Mouse (Mus musculus) CD4-positive, CD25-positive, alpha-beta regulatory T cell, adult 2 months (primary cell): ENCODE data around the gene Mtch1.
"Not testable (repeated sequence)": the region's sequence is repeated elsewhere in the genome, so short reads cannot be mapped to it uniquely, and the experiment has no call there.

ENCODE experiments used
- DNase-seq: peaks from one replicate; pipeline ENCODE4 v3.0.0-alpha.2; 2012; ENCODE audit warnings: low read depth, low spot score

The Mtch1 gene

DNA sequence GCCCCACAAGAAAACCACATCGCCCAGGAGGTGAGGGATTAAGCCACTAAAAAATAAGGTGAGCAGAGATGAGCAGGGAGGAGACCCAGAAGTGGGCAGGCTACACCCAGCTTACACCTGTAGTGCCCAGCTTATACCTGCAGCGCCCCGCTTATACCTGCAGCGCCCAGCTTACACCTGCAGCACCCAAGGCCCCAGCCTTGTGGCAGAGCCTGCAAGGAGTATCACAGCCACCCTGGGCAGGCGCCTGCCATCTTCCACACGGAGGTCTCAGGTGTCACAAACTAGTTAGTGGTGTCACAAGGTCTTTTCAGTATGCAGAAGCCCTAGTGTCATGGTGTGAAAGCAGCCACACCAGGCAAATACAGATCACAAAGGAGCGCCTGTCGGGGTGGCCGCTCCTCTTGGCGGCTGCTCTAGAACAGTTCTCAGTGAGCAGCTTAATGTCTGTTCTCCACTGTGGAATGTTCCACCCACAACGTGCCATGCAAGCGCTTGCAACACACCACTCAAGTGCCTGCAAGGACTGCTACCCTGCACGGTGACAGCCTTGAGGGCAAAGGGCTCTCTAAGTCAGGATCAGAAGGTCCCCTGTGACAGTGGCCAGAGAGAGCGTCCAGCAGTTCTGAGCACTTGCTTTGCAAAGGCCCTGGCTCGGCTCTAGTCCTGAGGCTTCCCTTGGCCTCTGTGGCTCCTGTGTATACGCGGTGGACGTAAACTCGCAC is 11.3 kb downstream of the Mtch1 start:
- no peak for DNase-seq

DNA sequence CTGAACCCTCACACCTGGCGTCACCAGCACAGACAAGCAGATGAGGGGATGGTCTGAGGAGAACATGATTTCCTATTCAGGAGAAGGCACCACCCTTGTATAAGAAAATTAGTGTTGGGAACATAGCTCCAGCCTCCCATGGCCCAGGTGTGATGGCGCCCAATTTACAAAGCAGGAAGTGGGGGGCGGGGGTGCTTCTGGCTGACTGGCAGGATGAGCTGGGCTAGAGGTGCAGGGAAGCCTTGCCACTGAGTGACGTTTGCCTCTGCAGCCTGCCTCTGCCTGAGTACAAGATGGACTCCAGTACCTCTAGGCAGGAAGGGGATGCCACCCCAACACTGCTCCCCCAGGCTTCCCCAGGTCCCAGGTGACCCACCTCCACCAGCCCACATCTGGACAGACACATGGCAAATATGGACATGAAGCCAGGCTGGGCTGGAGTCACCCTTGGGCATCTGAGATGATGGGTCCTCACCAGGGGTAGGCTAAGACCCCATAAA is 15.5 kb downstream of the Mtch1 start:
- peak; percentile 38 for DNase-seq

DNA sequence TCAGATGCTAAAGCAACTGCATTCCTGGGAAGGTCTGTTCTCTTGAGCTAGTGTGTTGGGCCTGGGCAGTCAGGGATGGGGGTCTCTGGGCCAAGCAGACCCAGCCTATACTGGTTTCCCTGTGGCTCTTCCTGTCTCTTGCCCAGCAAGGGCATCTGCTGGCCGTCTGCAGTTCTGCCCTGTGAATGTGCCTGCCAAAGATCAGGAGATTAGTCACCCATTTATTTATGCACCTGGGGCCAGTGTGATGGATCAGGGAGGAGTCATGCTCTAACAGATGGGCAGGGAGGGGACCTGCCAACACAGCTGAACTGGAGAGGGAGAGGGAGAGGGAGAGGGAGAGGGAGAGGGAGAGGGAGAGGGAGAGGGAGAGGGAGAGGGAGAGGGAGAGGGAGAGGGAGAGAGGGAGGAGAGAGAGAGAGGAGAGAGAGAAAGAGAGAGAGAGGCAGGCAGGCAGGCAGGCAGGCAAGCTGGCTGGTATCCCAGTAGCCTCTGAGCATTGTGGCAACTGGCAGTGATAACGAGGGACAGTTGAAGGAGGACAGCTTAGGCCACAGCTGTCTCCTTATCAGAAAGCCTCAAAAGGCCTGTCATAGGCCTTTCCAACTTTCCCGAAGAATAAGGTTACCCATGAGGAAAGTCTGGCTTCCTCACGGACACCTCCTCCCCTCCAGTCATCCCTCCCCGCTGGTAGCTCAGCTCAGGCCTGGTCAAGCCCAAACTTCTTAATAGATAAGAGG is 16.9 kb downstream of the Mtch1 start:
- DNase-seq, result no peak

DNA sequence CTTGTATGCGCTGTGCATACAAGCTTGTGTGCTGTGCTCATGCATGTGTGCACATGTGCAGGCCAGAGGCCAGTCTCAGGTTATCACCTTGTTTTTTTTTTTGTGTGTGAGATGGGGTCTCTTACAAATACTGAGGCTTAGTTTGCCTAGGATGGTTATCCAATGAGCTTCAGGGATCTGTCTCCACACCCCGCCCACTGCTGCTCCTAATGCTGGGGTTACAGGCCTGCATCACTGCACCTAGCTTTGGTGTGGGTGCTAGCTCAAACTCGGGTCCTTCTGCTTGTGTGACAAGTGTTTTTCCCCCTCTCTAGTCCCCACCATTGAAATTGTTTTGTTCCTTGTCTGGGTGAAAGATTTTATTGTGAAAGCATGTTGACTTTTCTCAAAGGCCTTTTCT is 17.5 kb downstream of the Mtch1 start:
- no peak for DNase-seq

DNA sequence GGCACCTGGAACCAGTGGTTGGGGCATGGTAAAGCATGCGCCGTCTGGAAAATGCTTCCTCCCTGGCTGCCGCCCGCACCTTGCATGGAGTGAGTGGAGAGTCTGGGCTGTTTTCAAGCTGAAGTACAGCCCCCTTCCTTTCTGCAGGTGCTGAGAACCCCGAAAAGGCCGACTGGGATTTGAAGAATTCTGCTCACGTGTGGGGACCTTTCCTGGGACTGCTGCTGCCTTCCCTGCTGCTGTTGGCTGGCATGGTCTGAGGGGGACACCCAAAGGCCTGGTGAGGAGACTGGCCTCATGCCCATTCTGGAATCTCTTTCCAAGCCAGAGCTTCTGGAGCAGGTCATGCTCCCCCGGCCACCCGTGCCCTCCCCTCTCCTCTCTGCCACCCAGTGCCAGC is 20.0 kb downstream of the Mtch1 start:
- DNase-seq, result no peak

DNA sequence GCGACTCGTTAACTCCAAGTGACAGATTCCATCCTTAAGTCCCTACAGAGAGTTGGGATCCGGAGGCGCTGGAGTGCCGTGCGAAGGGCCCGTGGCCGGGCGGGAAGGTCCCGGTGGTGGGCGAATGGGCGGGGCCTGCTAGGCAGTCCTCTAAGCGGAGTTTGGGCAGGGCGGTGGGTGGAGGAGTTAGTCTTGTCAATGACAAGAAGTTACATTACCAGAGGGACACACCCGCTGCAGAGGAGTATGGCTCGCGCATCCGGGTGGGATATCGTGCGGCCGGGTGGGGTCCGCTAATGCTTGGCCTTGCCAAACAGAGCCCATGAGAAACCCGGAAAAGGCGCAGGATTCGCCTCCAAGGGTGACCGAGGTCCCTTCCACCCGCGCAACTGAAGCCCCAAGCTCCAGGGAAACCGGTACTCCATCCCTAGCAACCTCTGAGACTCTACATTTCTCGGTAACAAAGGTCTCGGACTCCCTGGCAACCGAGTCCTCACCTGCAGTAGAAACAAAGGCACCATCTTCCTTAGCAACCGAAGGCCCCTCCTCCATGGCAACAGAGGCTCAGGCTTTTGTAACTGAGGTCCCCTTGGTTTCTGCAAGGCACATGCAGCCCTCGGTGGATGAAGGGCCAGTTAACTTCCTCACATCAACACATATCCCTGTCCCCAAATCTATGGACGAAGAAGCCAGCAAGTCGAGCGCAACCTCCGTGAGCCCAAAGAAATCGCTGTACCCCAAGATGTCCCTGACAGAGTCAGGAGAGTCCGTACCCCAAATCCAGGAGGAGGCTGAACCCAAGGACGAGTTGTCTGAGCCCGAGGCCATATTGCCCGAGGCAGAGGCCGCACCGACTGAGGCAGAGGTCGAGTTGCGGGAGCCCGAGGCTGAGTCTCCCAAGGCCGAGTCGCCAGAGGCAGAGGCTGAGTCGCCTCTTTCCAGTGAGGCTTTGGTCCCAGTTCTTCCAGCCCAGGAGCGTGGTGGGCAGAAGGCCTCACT is 20.9 kb downstream of the Mtch1 start:
- no peak for DNase-seq

DNA sequence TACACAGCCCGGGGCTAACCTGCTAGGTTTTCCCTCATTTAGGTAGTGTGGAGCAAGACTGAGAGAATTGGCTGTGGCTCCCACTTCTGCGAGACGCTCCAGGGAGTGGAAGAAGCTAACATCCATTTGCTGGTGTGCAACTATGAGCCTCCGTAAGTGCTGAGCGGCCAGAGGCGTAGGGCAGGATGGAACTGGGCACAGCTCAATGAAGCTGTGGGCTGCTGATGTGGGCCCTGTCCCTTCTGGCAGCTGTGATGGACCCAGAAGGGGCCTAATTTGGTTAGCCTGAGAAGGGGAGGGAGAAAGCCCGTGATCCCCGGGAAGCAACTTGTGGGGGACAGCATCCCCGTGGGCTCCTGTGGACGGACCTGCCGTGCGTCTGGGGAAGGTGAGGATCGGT is 21.9 kb downstream of the Mtch1 start:
- no peak for DNase-seq

DNA sequence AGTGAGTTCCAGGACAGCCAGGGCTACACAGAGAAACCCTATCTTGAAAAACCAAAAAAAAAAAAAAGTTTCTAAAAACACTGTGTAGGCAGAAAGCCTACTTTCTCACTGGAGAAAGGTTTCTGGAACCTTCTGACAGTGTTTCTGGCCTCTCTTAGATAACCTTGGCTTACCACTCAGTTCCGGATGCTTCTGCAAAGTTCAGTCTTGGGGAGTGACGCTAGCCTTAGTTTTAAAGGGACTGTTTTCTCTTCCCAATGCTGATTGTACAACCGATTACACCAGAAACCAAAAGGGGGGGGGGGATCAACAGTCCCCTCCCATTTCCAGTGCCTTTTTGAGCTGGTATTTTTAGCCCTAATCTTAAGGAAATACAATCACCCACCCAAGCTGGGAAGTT is 24.1 kb downstream of the Mtch1 start:
- DNase-seq, result no peak

DNA sequence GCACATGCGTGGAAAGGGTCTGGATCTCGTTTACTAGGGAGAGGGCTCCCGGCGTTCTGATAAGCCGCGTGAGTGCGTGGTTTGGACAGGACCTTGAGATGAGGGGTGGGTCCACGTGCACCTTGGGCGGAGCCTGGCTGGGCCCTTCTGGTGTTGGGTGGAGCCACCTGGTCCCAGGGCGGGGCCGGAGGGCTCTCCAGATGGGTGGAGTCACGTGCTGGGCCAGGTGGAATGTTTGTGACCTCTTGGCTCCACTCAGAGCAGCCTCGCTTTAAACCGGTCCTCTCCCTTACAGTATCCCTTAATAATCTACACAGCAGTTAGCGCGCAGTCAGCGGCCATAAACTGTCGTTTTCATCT is 25.2 kb downstream of the Mtch1 start:
- DNase-seq, result no peak

DNA sequence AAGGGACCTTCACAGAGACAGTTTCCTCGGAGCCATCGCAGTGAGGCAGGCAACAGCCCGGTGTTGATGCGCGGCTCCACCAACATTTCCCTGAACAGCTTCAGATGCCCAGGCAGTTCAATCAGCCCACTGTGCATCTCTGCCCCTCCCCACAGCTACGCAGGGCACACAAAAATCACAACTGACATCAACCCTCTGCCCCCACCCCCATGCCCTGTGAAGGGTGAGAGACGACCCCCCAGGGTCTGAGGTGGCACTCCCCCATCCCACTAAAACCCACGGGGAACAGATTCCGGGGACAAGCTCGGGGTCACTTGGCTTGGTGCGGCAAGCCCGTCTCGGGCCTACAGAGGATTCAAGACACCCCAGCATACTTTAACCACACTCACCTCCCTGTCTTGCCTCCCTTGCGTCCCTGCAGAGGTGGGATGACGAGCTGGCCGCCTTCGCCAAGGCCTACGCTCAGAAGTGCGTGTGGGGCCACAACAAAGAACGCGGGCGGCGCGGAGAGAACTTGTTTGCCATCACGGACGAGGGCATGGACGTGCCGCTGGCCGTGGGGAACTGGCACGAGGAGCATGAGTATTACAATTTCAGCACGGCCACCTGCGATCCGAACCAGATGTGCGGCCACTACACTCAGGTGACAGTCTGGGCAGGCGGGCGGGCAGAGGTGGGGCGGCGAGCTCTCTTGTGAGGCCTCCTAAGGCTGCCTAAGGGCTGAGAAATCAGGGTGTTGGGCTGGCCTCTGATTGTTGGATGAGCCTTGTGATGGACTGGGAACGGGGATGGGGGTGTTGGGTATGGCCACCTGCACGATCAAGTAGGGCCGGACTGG is 25.8 kb downstream of the Mtch1 start:
- no peak for DNase-seq

DNA sequence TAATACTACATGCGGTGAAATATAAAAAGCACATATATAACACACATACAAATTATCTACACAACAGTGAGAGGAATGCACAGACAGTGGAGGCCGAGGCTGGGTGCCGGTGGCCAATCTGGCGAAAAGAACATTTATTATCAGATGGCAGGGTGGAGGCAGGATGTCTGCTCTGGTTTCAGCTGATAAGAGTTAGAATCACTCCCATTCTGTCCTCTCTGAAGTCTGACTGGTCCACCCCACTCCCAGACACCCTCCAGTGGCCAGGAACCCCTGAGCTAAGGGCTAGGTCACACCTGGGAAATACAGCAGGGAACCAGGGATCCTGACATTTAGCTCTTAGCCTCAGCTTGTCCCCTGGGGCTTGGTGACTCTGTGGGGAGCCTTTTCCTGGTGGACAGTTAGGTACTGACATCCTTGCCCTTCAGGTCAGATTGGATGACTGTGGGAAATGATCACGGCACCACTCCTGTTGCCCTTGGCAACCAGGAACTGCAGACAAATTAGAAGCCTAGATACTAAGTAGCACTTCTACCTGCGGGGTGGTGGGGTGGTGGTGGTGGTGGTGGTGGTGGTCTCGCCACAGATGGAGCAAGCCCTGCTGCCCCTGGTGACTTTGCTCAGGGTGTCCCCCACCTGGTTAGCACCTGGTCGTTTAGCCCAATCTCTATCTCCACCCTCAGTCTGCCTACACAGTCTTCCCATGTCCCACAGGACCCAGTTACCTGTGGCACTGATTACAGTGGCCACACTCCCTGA is 27.7 kb downstream of the Mtch1 start:
- no peak for DNase-seq

DNA sequence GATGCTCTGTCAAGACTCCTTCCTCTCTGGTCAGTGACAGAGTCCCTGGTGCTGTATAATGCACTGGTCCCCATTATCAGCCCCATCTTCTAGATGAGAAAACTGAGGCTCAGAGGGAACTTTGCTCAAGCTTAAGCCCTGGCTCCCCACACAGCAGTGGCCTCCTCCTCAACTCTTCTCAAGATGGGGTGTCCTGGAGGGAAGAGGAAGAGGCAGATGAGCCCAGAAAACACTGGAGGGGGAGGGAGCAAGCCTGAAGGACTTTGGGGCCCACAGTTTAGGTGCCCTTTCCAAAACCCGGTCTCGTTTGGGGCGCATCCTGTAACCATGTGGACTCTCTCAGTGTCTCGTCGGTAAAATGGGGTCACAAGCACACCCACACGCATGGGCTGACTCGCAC is 28.3 kb downstream of the Mtch1 start:
- no peak for DNase-seq

DNA sequence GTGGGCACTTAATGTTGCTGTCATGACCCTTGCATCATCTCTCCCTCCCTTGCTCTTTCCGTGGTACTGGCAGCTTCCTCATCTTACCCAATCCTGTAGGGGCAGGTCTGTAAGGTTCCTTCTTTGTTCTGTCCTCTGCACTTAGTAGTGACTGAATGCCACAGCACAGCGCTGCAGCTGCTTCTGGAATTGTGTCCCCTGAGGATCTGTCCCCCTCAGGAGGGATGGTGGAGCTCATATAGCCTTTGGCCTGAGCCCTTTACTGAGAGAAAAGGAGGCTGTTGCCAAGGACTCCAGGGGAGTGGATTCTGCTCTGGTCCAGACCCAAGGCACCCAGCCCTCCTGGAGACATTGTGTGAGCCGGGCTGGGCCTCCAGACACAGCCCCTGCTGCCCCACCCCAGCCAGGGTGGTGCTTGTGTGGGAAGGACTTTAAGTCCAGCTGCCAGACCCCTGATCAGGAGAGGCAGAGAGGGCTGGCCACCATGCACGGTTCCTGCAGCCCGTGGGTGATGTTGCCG is 28.9 kb downstream of the Mtch1 start:
- no peak for DNase-seq

DNA sequence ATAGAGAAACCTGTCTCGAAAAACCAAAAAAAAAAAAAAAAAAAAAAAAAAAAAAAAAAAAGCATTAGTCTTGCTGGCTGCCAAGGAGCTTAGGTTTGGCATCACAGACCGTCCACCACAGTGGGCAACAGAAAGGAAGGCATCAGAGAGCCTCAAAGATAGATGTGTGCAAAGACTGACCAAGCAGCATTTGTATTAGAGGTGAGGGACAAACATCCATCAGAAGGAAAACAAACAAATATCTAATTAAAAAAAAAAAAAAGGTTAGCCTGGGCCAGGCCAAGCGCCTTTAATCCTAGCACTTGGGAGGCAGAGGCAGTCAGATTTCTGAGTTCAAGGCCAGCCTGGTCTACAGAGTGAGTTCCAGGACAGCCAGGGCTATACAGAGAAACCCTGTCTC is 30.4 kb downstream of the Mtch1 start, which contains the start of gene Pi16:
Pi16 (plus strand) TSS at position 301 of the 400 bp plus-strand sequence.
- DNase-seq, result not testable (repeated sequence)

DNA sequence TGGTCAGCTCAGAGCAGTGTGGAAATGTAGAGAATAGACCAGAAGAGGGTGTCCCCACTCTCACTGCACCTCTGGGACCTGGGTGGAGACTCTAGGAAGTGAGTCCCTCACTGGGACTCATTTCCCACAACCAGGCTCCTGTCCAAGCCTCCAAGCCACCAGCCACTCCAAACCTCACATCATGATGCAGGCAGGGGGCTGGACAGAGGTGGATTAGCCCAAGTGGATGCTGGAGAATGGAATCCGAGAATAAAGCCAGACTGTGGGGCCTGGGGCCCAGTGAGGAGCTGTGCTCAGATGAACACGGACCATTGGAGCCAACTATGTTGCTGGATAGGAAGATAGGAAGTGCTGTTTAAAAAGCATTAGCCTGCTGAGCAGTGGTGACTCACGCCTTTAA is 30.8 kb downstream of the Mtch1 start:
- DNase-seq, result no peak

DNA sequence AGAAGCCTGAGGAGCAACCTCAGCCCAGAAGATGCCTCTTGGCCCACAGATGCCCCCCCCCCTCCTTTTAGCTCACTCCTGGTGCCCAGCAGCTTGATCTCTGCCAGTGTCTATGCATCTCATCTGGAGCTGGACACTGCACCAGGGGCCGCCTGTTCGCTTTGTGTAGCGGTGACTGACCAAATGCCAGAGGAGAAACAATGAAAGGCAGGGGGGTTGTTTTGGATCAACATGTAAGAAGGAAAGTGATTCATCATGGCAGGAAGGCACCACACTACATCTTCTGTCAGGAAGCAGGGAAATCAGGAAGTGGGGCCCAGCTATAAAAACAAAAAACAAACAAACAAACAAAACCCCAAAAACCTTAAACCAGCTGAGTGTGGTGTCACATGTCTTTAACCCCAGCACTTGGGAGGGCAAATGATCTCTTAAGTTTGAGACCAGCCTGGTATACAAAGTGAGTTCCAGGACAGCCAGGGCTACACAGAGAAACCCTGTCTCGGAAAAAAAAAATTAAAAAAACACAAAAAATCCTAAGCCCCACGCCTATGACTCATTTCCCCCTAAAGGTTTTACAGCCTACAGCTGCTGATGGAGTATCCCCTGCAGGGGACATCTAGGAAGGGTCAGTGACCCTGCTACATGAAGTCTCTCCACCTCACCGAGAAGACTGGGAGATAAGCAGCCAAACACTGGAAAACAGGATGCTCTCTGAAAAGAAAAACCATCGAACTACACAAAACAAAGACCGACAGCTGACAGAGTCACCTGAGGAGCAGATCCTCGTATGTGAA is 31.9 kb downstream of the Mtch1 start:
- DNase-seq, result no peak

DNA sequence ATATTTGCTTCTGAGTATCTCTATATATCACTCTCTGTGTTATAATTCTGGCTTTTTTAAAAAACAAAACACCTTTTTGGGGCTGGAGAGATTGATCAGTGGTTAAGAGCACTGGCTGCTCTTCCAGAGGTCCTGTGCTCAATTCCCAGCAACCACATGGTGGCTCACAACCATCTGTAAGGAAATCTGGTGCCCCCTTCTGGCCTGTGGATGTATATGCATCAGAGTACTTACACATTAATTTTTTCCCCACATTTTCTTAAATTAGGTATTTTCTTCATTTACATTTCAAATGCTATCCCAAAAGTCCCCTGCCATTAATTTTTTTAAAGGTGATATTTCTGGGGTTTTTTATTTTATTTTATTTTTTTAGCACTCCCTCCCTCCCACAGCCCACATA is 34.4 kb downstream of the Mtch1 start:
- peak; percentile 63 for DNase-seq

DNA sequence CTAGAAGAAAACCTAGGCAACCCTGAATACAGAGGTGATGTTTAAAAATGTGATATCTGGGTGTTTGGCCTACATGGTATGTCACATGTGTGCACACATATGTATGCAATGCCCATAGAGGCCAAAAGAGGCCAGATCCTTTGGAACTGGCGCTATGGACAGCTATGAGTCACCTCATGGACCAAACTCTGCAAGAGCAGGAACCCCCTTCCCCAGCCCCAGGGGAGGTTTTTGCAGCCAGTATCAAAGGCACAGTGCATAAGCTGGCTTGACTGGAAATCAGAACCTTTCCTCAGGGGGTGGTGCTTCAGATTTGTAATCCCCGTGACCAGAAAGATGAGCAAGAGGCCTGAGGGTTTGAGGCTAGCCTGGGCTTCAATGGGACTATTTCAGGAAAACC is 35.7 kb downstream of the Mtch1 start:
- DNase-seq, result no peak

DNA sequence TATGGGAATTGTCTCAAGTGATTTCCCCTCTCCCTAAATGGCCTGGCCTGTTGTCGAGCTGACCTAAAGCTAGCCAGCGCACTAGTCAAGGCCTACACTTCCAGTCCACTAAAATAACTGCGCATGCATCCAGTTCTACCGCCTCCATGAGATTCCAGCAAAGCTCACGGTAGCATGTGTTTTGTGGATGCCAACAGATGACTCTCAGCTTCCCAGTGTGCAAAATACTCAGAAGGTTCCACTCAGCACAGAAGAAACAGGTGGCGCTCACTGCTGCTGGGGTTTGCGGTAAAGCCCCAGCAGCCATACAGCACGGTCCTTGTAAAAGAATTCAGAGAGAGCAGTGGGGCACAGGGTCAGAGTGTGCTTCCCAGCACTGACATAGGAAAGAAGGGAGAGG is 36.1 kb downstream of the Mtch1 start:
- DNase-seq, result no peak
